9 mouse cellular contexts compared by ENCODE assay signal in the genomic region with DNA sequence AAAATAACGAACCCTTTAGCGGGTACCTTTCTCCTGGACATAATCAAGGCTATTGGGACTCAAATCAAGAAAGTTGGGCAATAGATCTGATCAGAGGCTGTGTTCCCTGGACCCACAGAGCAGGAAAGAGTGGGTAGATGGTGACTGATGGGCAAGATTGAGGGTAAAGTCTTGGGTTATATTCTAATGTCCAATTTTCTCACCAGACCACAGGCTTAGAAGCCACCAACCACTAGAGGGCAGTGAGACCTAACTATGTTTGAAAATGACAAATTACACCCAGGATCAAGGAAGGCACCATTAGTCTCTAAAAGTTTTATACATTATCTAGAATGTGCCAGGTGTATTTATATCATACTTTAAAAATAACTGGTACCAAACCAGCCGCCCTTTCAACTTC.
A peak's percentile ranks its signal among the peaks of the same experiment; 100 is the strongest.
DNase-seq lines count a peak whose midpoint lies in the region; ATAC-seq lines count a peak whose summit lies in the region.
"Had no signal": no experiment of that assay in that cellular context is flagged by ENCODE, and none has a peak within 500 bp of the region (broad histone marks: within the 10 kb centered on the region; RNA-seq: fewer than 3 reads in every experiment).

No protein-coding gene starts in this region.

- no peak overlapping the region for H3K4me3 ChIP-seq in forebrain, embryonic 15.5 days
- H3K4me3 ChIP-seq: liver, embryonic 15.5 days had no signal

- peak; percentile 42 to 49 for DNase-seq in left cerebral cortex, adult 18-20 months (ENCODE audit: low spot score in 2 of 2)
- no peak for DNase-seq in left cerebral cortex, postnatal 36 days (ENCODE audit: low spot score in 2 of 2)
- DNase-seq in MN1 (ENCODE audit: low spot score), result peak; percentile 60
- peak; percentile 12 for DNase-seq in c-Kit-positive CD71-negative TER-119-negative erythroid progenitor cells, embryonic 14.5 days (ENCODE audit: low read depth)
- DNase-seq in lung, postnatal 25 days (ENCODE audit: low spot score), result peak; percentile 14
- no peak for DNase-seq in ovary, postnatal 10 days (ENCODE audit: low spot score)
- DNase-seq in heart, adult 18-20 months, result no peak

- H3K27me3 ChIP-seq in forebrain, embryonic 15.5 days, result no peaks in the 10 kb centered on the region
- H3K27me3 ChIP-seq: liver, embryonic 15.5 days had no signal

- no peak overlapping the region for H3K27ac ChIP-seq in forebrain, embryonic 15.5 days (replicated peaks)
- H3K27ac ChIP-seq: liver, embryonic 15.5 days had no signal

- no peak overlapping the region for H3K9ac ChIP-seq in forebrain, embryonic 15.5 days (replicated peaks)
- H3K9ac ChIP-seq: liver, embryonic 15.5 days had no signal

- H3K9me3 ChIP-seq in forebrain, embryonic 15.5 days, result no peaks in the 10 kb centered on the region
- H3K9me3 ChIP-seq: liver, embryonic 15.5 days had no signal

- WGBS in forebrain, embryonic 15.5 days, result 81% methylated on average over 3 of the region's 3 CpGs

- ATAC-seq in forebrain, embryonic 15.5 days (replicated peaks), result 0 out of 2 replicates have a peak, but pooled peaks have one; percentile 58

- intact Hi-C loops in left cerebral cortex, postnatal 36 days (cut with DNase I), result loop anchor here (5.0 to 10.0 kb wide), 2 partner anchors 344 to 502 kb away; partner anchors contain the start of gene Ryr2

- H3K36me3 ChIP-seq in forebrain, embryonic 15.5 days, result no peaks in the 10 kb centered on the region
- H3K36me3 ChIP-seq: liver, embryonic 15.5 days had no signal

- H3K4me2 ChIP-seq in forebrain, embryonic 15.5 days (replicated peaks), result no peak overlapping the region
- H3K4me2 ChIP-seq: liver, embryonic 15.5 days had no signal

- peaks cover 4% of the 10 kb centered on the region for H3K4me1 ChIP-seq in forebrain, embryonic 15.5 days
- H3K4me1 ChIP-seq: liver, embryonic 15.5 days had no signal

Comparison
In these comparisons a context has a peak if more than half of its experiments do, and no peak if none do; other contexts are left out.
1. DNase-seq: peak in left cerebral cortex, adult 18-20 months (2 of 2), MN1 (single experiment), c-Kit-positive CD71-negative TER-119-negative erythroid progenitor cells, embryonic 14.5 days (single experiment) and lung, postnatal 25 days (single experiment); none in left cerebral cortex, postnatal 36 days (0 of 2), ovary, postnatal 10 days (single experiment) and heart, adult 18-20 months (0 of 2).